Mouse (Mus musculus) liver, adult 2 months (tissue): ENCODE data around the gene Tbc1d16. TPM values are rescaled to one million over a fixed set of nuclear protein-coding genes. Genes with fewer than 3 reads are reported as not detected.

Experiments used
- DNase-seq: peaks from one replicate; pipeline ENCODE4 v3.0.0-alpha.2; 2011; ENCODE audit warnings: low read depth, low spot score; ENCODE audit errors: extremely low read depth
- H3K27ac ChIP-seq: fragments of 200-500 bp; replicated peaks from 2 replicates; pipeline ENCODE4 v1.5.1; 2012; ENCODE audit warnings: low read depth, mild to moderate bottlenecking, control low read depth, inconsistent platforms, low read length; ENCODE audit not compliant: insufficient read depth
- H3K27me3 ChIP-seq: fragments of 200-500 bp; 2 replicates; pipeline ENCODE4 v1.6.1; 2012; ENCODE audit warnings: mild to moderate bottlenecking, moderate library complexity, low read length, inconsistent platforms; ENCODE audit not compliant: control insufficient read depth, insufficient read depth
- H3K36me3 ChIP-seq: fragments of 200-500 bp; 2 replicates; pipeline ENCODE4 v1.6.1; 2012; ENCODE audit warnings: low read length, inconsistent platforms; ENCODE audit not compliant: control insufficient read depth, insufficient read depth
- H3K4me1 ChIP-seq: fragments of 200-500 bp; 2 replicates; pipeline ENCODE4 v1.6.1; 2011; ENCODE audit warnings: low read length; ENCODE audit not compliant: control insufficient read depth, insufficient read depth
- H3K4me3 ChIP-seq: fragments of 200-500 bp; 2 replicates; pipeline ENCODE4 v1.5.1; 2011; ENCODE audit warnings: low read depth, mild to moderate bottlenecking, control low read depth, low read length, moderate library complexity; ENCODE audit not compliant: insufficient read depth
- H3K79me2 ChIP-seq: fragments of 200-500 bp; 2 replicates; pipeline ENCODE4 v1.6.1; 2012; ENCODE audit warnings: inconsistent platforms, mild to moderate bottlenecking, low read length, moderate library complexity; ENCODE audit not compliant: control insufficient read depth, insufficient read depth
- H3K9ac ChIP-seq: fragments of 200-500 bp; 2 replicates; pipeline ENCODE4 v1.6.1; 2012; ENCODE audit warnings: low read depth, mild to moderate bottlenecking, control low read depth, inconsistent platforms, low read length
- CTCF ChIP-seq: fragments of 200-500 bp; IDR thresholded peaks from 2 replicates; pipeline ENCODE4 v1.5.1; 2011; ENCODE audit warnings: low read depth, low read length, control low read depth
- POLR2A ChIP-seq: fragments of 200-500 bp; IDR thresholded peaks from 2 replicates; pipeline ENCODE4 v1.6.1; 2011; ENCODE audit warnings: low read length, control low read depth; ENCODE audit not compliant: insufficient read depth; ENCODE audit errors: extremely low read depth
- WGBS: fragments of 180-500 bp; shearing (Covaris S2); methylation state at CpG from one replicate; pipeline ENCODE4 v1.1.7; 2018; 5-methylcytosine and 5-hydroxymethylcytosine counted together
- polyA plus RNA-seq: library from polyadenylated mRNA; depleted of rRNA; stranded (reverse); fragments of >200 nt; gene quantifications from 2 replicates; pipeline ENCODE4 v1.2.3, GENCODE M21; 2012
- total RNA-seq: library from RNA; depleted of rRNA; stranded (reverse); fragments of >200 nt; gene quantifications from 2 replicates; pipeline ENCODE4 v1.2.3, GENCODE M21; 2014

Gene Tbc1d16
- total and polyA plus RNA-seq, 2 experiments, result 4.6 to 9.5 TPM

- Histone ChIP-seq H3K36me3 (no peaks in the 10 kb centered on the region), H3K4me1 (peaks cover 29% of the 10 kb centered on the region), H3K27me3 (no peaks in the 10 kb centered on the region), H3K79me2 (no peaks in the 10 kb centered on the region), H3K9ac (no peak overlapping the region), H3K27ac (no peak overlapping the region), H3K4me3 (no peak overlapping the region)
- WGBS, result 65% methylated on average over 10 of the region's 10 CpGs
- DNase-seq, result no peak
- no peak for TF ChIP-seq CTCF
- TF ChIP-seq POLR2A, result no peak
Measured at GRCm38 (mm10) chr11:119187800-119188197, 40.5 kb downstream of the Tbc1d16 start.

- DNase-seq, result no peak
- Histone ChIP-seq H3K4me1 (peaks cover 31% of the 10 kb centered on the region), H3K27me3 (no peaks in the 10 kb centered on the region)
Measured at GRCm38 (mm10) chr11:119186989-119187799, 41.1 kb downstream of the Tbc1d16 start.

GRCm38 (mm10) chr11:119186381-119186780 is 41.9 kb downstream of the Tbc1d16 start:
- Histone ChIP-seq H3K79me2 (peaks cover 9% of the 10 kb centered on the region; the same call in 1 of the 2 replicates), H3K4me1 (peaks cover 31% of the 10 kb centered on the region), H3K36me3 (no peaks in the 10 kb centered on the region), H3K9ac (no peak overlapping the region), H3K4me3 (no peak overlapping the region), H3K27me3 (no peaks in the 10 kb centered on the region), H3K27ac (peak overlapping the region; percentile 24)
- TF ChIP-seq POLR2A (no peak), CTCF (no peak)
- DNase-seq, result peak; percentile 81
- WGBS, result 34% methylated on average over 3 of the region's 3 CpGs

More at GRCm38 (mm10) chr11:119186989-119187799, 41.1 kb downstream of the Tbc1d16 start:
- Histone ChIP-seq H3K9ac (no peak overlapping the region), H3K36me3 (no peaks in the 10 kb centered on the region), H3K4me3 (no peak overlapping the region), H3K79me2 (peaks cover 3% of the 10 kb centered on the region; the same call in 1 of the 2 replicates), H3K27ac (peak overlapping the region; percentile 24; the same call in 1 of the 2 replicates)
- WGBS, result 64% methylated on average over 25 of the region's 25 CpGs
- TF ChIP-seq POLR2A, result no peak
- peak; percentile 83 for TF ChIP-seq CTCF

DNA sequence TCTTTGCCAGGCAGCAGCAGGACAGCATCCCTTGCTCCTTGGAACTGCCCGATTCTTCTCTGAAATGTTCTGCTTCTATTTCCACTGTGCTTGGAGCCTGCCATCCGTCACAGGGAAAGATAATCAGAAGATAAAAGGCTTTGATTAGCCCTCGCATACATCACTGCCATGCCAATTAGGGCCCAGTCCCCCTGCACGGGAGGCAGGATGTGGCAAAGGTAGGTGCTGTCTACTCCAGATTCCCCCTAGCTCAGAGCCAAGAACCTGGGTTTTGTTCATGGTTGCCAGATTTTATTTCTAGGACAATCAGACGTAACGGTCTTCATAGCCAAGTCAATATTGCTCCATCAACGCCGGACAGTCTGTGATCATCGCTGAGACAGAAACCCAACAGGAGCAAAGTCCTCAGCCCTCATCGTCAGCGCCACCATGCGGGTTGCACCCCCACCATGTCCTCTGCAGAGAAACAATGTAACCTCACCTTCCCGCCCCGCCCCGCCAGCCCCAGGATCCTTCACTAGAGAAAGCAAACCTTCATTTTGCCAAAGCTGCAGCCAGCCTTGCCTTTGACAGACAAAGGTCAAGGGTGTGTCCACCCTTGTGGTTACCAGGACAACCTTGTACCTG is 44.5 kb downstream of the Tbc1d16 start:
- no peak for TF ChIP-seq POLR2A
- TF ChIP-seq CTCF, result peak; percentile 28; the same call in 1 of the 2 replicates
- peak; percentile 99 for DNase-seq

GRCm38 (mm10) chr11:119181861-119182395 is 46.4 kb downstream of the Tbc1d16 start:
- TF ChIP-seq CTCF (no peak), POLR2A (no peak)
- WGBS, result 51% methylated on average over 12 of the region's 12 CpGs
- Histone ChIP-seq H3K9ac (no peak overlapping the region), H3K4me3 (no peak overlapping the region), H3K79me2 (peaks cover 9% of the 10 kb centered on the region; the same call in 1 of the 2 replicates), H3K36me3 (no peaks in the 10 kb centered on the region), H3K4me1 (peaks cover 26% of the 10 kb centered on the region), H3K27ac (no peak overlapping the region), H3K27me3 (no peaks in the 10 kb centered on the region)
- peak; percentile 57 for DNase-seq

More for the DNA sequence above, 44.5 kb downstream of the Tbc1d16 start:
- Histone ChIP-seq H3K9ac (peak overlapping the region; percentile 28; the same call in 1 of the 2 replicates), H3K27ac (peak overlapping the region; percentile 86), H3K4me1 (peaks cover 31% of the 10 kb centered on the region), H3K36me3 (no peaks in the 10 kb centered on the region), H3K79me2 (peaks cover 9% of the 10 kb centered on the region; the same call in 1 of the 2 replicates), H3K4me3 (no peak overlapping the region), H3K27me3 (no peaks in the 10 kb centered on the region)
- 20% methylated on average over 15 of the region's 15 CpGs for WGBS
